In genomic region chr9:45139082-45139481, GRCm38 (mm10) we compare ENCODE assay signal across 8 mouse cellular contexts. TPM values are rescaled to one million over a fixed set of nuclear protein-coding genes. Genes with fewer than 3 reads are reported as not detected.
A peak's percentile ranks its signal among the peaks of the same experiment; 100 is the strongest.
DNase-seq lines count a peak whose midpoint lies in the region; ATAC-seq lines count a peak whose summit lies in the region.

No protein-coding gene starts in this region.

- 4% methylated on average over 7 of the region's 7 CpGs for WGBS in neural tube, embryonic 11.5 days
- 4% methylated on average over 7 of the region's 7 CpGs for WGBS in limb, embryonic 15.5 days
- WGBS in stomach, embryonic 16.5 days = 4% methylated on average over 7 of the region's 7 CpGs

- peaks cover 40% of the 10 kb centered on the region for H3K27me3 ChIP-seq in neural tube, embryonic 11.5 days (ENCODE audit: control insufficient read depth, insufficient read depth, low read length)
- peaks cover 80% of the 10 kb centered on the region for H3K27me3 ChIP-seq in limb, embryonic 15.5 days
- H3K27me3 ChIP-seq in stomach, embryonic 16.5 days (ENCODE audit: control insufficient read depth, insufficient read depth, low read length) = peaks cover 58% of the 10 kb centered on the region

- H3K4me2 ChIP-seq in neural tube, embryonic 11.5 days (ENCODE audit: low read depth) = peak overlapping the region; percentile 90
- peak overlapping the region; percentile 98 for H3K4me2 ChIP-seq in limb, embryonic 15.5 days
- peak overlapping the region; percentile 71 for H3K4me2 ChIP-seq in stomach, embryonic 16.5 days (ENCODE audit: low read depth, low read length)

- no peaks in the 10 kb centered on the region for H3K9me3 ChIP-seq in neural tube, embryonic 11.5 days (ENCODE audit: control insufficient read depth, low read length)
- H3K9me3 ChIP-seq in limb, embryonic 15.5 days = no peaks in the 10 kb centered on the region
- no peaks in the 10 kb centered on the region for H3K9me3 ChIP-seq in stomach, embryonic 16.5 days (replicated peaks; ENCODE audit: control insufficient read depth, low read length)

- DNase-seq in cerebellum, adult 9-11 months = peak; percentile 9
- DNase-seq in cerebellum, adult 11-12 months = no peak
- no peak for DNase-seq in neural tube, embryonic 11.5 days (ENCODE audit: low spot score)
- DNase-seq in neural tube, embryonic 10.5 days (ENCODE audit: extremely low spot score, low spot score) = no peak
- no peak for DNase-seq in frontal cortex, postnatal 36 days (ENCODE audit: low spot score in 2 of 2)
- DNase-seq in urinary bladder, postnatal 14 days (ENCODE audit: low spot score) = no peak

- 0 out of 2 replicates have a peak, but pooled peaks cover 3% of the 10 kb centered on the region for H3K4me1 ChIP-seq in neural tube, embryonic 11.5 days (ENCODE audit: control insufficient read depth, insufficient read depth, low read length)
- H3K4me1 ChIP-seq in limb, embryonic 15.5 days = peaks cover 25% of the 10 kb centered on the region
- peaks cover 11% of the 10 kb centered on the region for H3K4me1 ChIP-seq in stomach, embryonic 16.5 days (ENCODE audit: control insufficient read depth, insufficient read depth, low read length)

- no peak overlapping the region for H3K9ac ChIP-seq in neural tube, embryonic 11.5 days (ENCODE audit: low read length)
- 0 out of 2 replicates have a peak overlapping the region, but pooled peaks have one; percentile 20 for H3K9ac ChIP-seq in limb, embryonic 15.5 days
- H3K9ac ChIP-seq in stomach, embryonic 16.5 days (ENCODE audit: low read length) = peak overlapping the region; percentile 47; the same call in 1 of the 2 replicates

- peak overlapping the region; percentile 47 for H3K4me3 ChIP-seq in neural tube, embryonic 11.5 days (ENCODE audit: low read depth, low read length)
- H3K4me3 ChIP-seq in limb, embryonic 15.5 days = peak overlapping the region; percentile 55
- peak overlapping the region; percentile 55 for H3K4me3 ChIP-seq in stomach, embryonic 16.5 days (replicated peaks; ENCODE audit: low read length)

- H3K36me3 ChIP-seq in neural tube, embryonic 11.5 days (ENCODE audit: control insufficient read depth, insufficient read depth, low read length) = no peaks in the 10 kb centered on the region
- H3K36me3 ChIP-seq in limb, embryonic 15.5 days = no peaks in the 10 kb centered on the region
- H3K36me3 ChIP-seq in stomach, embryonic 16.5 days (ENCODE audit: control insufficient read depth, insufficient read depth, low read length) = no peaks in the 10 kb centered on the region

- H3K27ac ChIP-seq in neural tube, embryonic 11.5 days (ENCODE audit: low read depth, low read length) = no peak overlapping the region
- H3K27ac ChIP-seq in limb, embryonic 15.5 days = no peak overlapping the region
- H3K27ac ChIP-seq in stomach, embryonic 16.5 days (ENCODE audit: low read length) = no peak overlapping the region

- no peak for ATAC-seq in neural tube, embryonic 11.5 days (ENCODE audit: insufficient read depth, low FRiP score, low TSS enrichment)
- ATAC-seq in limb, embryonic 15.5 days (ENCODE audit: insufficient number of reproducible peaks, low FRiP score, low TSS enrichment, low read depth) = no peak
- ATAC-seq in stomach, embryonic 16.5 days (ENCODE audit: insufficient read depth, low FRiP score) = no peak

RNA-seq across cellular contexts. Expression of gene Scn4b, which starts 0.9 kb away (rescaled TPM):
- polyA plus RNA-seq in neural tube, embryonic 11.5 days (2014; fragmentation: Nextera tagmentation; extraction: Ambion mirVana) = 0.12 TPM in 2 replicates
- polyA plus RNA-seq in limb, embryonic 15.5 days (2015; fragmentation: Nextera tagmentation; extraction: Ambion mirVana) = 0.46 and 0.86 TPM in 2 replicates
- 0.37 and 0.54 TPM in 2 replicates for polyA plus RNA-seq in stomach, embryonic 16.5 days (2015; fragmentation: Nextera tagmentation; extraction: Ambion mirVana)

RNA-seq across cellular contexts. Expression of gene Scn2b, which starts 21.5 kb away (rescaled TPM):
- polyA plus RNA-seq in neural tube, embryonic 11.5 days (2014; fragmentation: Nextera tagmentation; extraction: Ambion mirVana) = 3.4 and 4.4 TPM in 2 replicates
- polyA plus RNA-seq in limb, embryonic 15.5 days (2015; fragmentation: Nextera tagmentation; extraction: Ambion mirVana) = 4.6 and 4.9 TPM in 2 replicates
- polyA plus RNA-seq in stomach, embryonic 16.5 days (2015; fragmentation: Nextera tagmentation; extraction: Ambion mirVana) = 3.0 and 3.5 TPM in 2 replicates

RNA-seq across cellular contexts. Expression of gene BC049352, which starts 42.7 kb away (rescaled TPM):
- polyA plus RNA-seq in neural tube, embryonic 11.5 days (2014; fragmentation: Nextera tagmentation; extraction: Ambion mirVana) = not detected in 2 replicates
- polyA plus RNA-seq in limb, embryonic 15.5 days (2015; fragmentation: Nextera tagmentation; extraction: Ambion mirVana) = 0.15 and 0.30 TPM in 2 replicates
- polyA plus RNA-seq in stomach, embryonic 16.5 days (2015; fragmentation: Nextera tagmentation; extraction: Ambion mirVana) = 0.27 TPM in 1 of 2 replicates, not detected in the other
